Mouse (Mus musculus) liver, postnatal 0 days (tissue): ENCODE measurements at regions not wholly inside any gene's neighbourhood (a gene's known extent, or its start where the extent isn't known, plus 50 kb on each side); places are given as distances from the start of the nearest gene placed in this dataset.

ENCODE experiments used
- CTCF ChIP-seq: sonication (generic); IDR thresholded peaks from 2 replicates; pipeline ENCODE4 v1.5.1; 2016; ENCODE audit warnings: antibody characterized with exemption, low read depth
- EP300 ChIP-seq: IDR thresholded peaks from 2 replicates; pipeline ENCODE4 v1.6.1; 2016; ENCODE audit warnings: antibody characterized with exemption, low read depth, mild to moderate bottlenecking

- TF ChIP-seq CTCF = no peak
- no peak for TF ChIP-seq EP300
These were observed 133.3 kb upstream of the 4933402D24Rik start for GRCm38 (mm10) chr1:63902391-63902790.
